Mouse (Mus musculus): ENCODE measurements at regions not wholly inside any gene's neighbourhood (a gene's known extent, or its start where the extent isn't known, plus 50 kb on each side); places are given as distances from the start of the nearest gene placed in this dataset.

DNA sequence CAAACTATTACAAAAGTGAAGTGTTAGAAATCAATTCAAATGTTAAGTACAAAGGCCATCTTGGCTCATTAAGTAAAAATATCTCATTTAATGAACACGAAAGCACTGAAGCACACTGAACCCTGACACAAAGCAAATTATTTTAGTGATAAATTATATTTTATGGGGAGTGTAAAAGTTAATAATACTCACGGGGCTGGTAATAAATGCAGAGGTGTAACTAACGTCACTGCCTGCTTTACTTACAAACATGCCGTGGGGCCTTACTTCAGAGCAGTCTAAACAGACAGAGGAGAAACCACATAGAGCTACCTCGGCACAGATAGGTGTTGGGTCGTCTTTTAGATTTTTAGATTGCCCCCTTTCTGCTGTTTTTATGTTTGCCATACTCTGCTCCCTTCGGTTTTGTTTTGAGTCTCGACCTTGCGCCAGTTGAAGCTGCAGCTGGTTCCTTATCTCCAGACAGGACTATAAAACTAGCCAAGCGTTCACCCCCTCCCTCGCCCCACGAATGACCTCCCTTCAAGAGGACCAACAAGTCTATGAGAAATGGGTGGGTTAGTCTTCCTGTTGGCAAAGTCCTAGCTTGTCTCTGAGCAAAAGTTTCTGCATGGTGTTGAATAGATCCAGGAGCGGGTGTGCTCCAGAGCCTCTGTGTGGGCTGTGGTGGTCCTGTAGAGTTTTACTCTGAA lies 181.8 kb upstream of the Nr5a2 start:
- 75% methylated on average over 13 of the region's 13 CpGs for WGBS
- H3K27ac ChIP-seq (replicated peaks) = no peak overlapping the region
- no peak for ATAC-seq (ENCODE audit: low FRiP score, low read depth)

DNA sequence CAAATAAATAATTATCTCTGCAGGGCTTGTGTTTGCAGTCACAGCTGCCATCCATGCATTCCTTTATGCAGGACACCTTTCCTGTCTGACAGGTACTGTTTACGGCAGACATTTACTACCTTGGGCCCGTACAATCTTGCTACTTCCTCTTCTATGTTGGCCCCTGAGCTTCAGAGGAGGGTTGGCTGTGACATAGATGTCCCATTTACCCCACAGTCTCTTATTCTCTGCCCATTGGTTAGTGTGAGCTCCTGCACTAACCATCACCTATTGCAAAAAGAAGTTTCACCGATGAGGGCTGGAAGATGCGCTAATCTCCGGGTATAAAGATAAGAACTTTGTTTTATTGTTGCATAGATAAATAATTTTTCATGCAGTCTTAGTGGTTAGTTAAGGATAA lies 181.1 kb upstream of the Nr5a2 start:
- no peak overlapping the region for H3K4me2 ChIP-seq
- 93% methylated on average over 5 of the region's 5 CpGs for WGBS
- no peak overlapping the region for H3K4me3 ChIP-seq
- no peaks in the 10 kb centered on the region for H3K27me3 ChIP-seq
- H3K9ac ChIP-seq = no peak overlapping the region
- no peak for ATAC-seq (ENCODE audit: low FRiP score, low read depth)
- H3K9me3 ChIP-seq = no peaks in the 10 kb centered on the region
- no peaks in the 10 kb centered on the region for H3K36me3 ChIP-seq
- no peak overlapping the region for H3K27ac ChIP-seq (replicated peaks)
- no peaks in the 10 kb centered on the region for H3K4me1 ChIP-seq (replicated peaks)

More for the DNA sequence above, 181.8 kb upstream of the Nr5a2 start:
- Histone ChIP-seq H3K4me3 (no peak overlapping the region), H3K4me2 (no peak overlapping the region), H3K4me1 (replicated peaks) (no peaks in the 10 kb centered on the region), H3K9me3 (no peaks in the 10 kb centered on the region), H3K27me3 (no peaks in the 10 kb centered on the region), H3K9ac (no peak overlapping the region), H3K36me3 (no peaks in the 10 kb centered on the region)

DNA sequence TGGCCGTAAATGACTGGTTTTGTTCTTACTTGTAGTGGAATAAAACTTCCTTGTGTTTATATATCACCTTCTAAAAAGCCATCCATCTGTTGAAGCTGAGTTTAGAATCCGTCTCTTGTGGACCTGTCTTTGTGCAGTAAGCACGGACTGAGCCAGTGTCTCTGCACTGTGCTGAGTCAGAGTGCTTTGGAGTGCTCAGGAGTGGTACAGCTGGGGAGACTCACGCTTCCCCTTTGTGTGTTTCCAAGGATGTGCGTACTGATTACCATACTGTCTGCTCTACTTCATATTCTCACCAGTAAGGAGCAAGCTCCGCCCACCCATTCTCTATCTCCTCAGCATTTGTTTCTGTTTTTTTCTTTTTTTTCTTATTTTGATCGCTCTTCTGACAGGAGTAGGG lies 175.9 kb upstream of the Nr5a2 start:
- Histone ChIP-seq H3K4me2 (no peak overlapping the region), H3K4me3 (no peak overlapping the region), H3K27ac (replicated peaks) (no peak overlapping the region), H3K9me3 (no peaks in the 10 kb centered on the region), H3K36me3 (no peaks in the 10 kb centered on the region), H3K4me1 (replicated peaks) (no peaks in the 10 kb centered on the region), H3K9ac (no peak overlapping the region), H3K27me3 (no peaks in the 10 kb centered on the region)
- no peak for ATAC-seq (ENCODE audit: low FRiP score, low read depth)
- WGBS = 72% methylated on average over 7 of the region's 7 CpGs

DNA sequence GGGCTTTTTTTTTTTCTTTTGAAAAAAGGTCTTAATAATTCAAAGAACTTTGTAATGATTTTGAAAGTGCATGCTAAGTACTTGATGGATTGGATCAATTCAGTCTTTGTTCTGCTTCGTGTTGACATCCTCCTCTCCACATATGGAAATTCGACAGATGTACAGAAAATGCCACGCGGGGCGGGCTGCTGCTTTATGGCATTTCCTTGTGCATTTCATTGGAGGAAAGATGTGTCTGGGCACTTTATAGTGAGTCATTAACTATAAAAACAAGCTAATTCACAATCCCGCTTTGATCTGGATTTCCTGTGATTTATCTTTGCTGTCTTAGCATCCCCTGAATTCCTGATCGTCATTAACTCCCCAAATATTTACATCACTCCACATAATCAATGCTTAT lies 173.5 kb upstream of the Nr5a2 start:
- Histone ChIP-seq H3K4me3 (no peak overlapping the region), H3K27ac (replicated peaks) (no peak overlapping the region), H3K9ac (no peak overlapping the region), H3K36me3 (no peaks in the 10 kb centered on the region), H3K4me1 (replicated peaks) (no peaks in the 10 kb centered on the region), H3K9me3 (no peaks in the 10 kb centered on the region), H3K27me3 (no peaks in the 10 kb centered on the region), H3K4me2 (no peak overlapping the region)
- 43% methylated on average over 7 of the region's 7 CpGs for WGBS
- no peak for ATAC-seq (ENCODE audit: low FRiP score, low read depth)

DNA sequence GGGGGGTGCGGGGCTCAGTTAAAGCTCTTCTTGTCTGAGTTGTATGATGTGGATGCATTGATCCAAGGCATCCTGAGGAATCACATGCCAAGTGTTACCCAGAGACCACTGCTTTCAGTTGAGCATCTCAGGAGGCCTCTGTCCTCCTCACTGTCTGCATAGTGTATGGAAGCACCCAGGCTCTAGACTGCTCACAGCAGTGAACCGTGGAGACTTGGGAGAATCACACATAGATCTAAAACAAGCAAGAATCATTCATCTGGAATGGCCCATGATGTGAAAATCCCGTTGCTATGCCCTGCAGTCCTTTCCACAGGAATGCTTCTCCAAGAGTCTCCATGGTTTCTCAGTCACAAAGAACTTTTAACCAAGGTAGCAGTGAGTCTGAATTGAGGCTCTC lies 170.0 kb upstream of the Nr5a2 start:
- no peak for ATAC-seq (ENCODE audit: low FRiP score, low read depth)
- Histone ChIP-seq H3K9ac (no peak overlapping the region), H3K27me3 (no peaks in the 10 kb centered on the region), H3K9me3 (no peaks in the 10 kb centered on the region), H3K4me1 (replicated peaks) (no peaks in the 10 kb centered on the region), H3K27ac (replicated peaks) (no peak overlapping the region), H3K4me3 (no peak overlapping the region), H3K36me3 (no peaks in the 10 kb centered on the region), H3K4me2 (no peak overlapping the region)
- 44% methylated on average over 3 of the region's 3 CpGs for WGBS

DNA sequence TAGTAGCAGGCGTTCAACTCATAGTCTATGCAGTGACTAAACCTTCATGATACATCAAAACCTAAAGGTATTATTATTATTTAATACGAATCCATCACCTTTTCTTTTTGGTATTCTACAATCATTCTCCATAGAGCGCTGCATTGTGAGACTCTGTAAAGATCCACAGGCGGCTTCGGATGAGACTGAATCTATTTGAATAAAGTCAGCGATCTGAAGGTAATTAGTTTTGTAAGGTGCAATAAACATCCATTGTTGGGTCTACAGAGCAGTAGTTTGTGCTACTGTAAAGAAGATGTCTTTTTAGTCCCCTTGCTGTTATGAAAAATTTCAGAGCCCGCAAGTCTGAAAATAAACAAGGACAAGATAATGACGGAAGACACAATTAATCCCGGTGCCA lies 168.9 kb upstream of the Nr5a2 start:
- no peaks in the 10 kb centered on the region for H3K27me3 ChIP-seq
- 0 out of 2 replicates have a peak overlapping the region, but pooled peaks have one; percentile 16 for H3K4me2 ChIP-seq
- H3K36me3 ChIP-seq = no peaks in the 10 kb centered on the region
- no peak overlapping the region for H3K9ac ChIP-seq
- no peak for ATAC-seq (ENCODE audit: low FRiP score, low read depth)
- no peaks in the 10 kb centered on the region for H3K9me3 ChIP-seq
- no peak overlapping the region for H3K27ac ChIP-seq (replicated peaks)
- no peaks in the 10 kb centered on the region for H3K4me1 ChIP-seq (replicated peaks)
- H3K4me3 ChIP-seq = no peak overlapping the region
- WGBS = 39% methylated on average over 9 of the region's 9 CpGs

DNA sequence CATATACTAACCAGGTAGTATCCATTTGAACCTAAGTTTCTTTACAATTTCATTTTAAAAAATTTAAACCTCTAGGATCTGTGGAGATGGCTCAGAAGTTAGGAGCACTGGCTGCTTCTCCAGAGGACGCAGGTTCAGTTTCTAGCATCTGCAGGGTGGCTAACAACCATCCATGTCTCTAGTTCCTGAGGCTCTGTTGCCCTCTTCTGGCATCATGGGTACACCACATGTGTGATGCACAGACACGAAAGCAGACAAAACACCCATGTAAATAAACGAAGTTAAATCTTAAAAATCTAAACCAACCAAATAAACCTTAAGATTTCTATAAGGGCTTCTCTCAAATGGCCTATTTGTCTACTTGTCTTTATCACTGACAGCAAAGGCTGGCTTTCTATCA lies 157.6 kb upstream of the Nr5a2 start:
- Histone ChIP-seq H3K4me1 (replicated peaks) (no peaks in the 10 kb centered on the region), H3K4me2 (no peak overlapping the region), H3K9ac (no peak overlapping the region), H3K27ac (replicated peaks) (no peak overlapping the region), H3K27me3 (no peaks in the 10 kb centered on the region), H3K36me3 (no peaks in the 10 kb centered on the region), H3K4me3 (no peak overlapping the region), H3K9me3 (no peaks in the 10 kb centered on the region)
- no peak for ATAC-seq (ENCODE audit: low FRiP score, low read depth)
- WGBS = 84% methylated on average over 3 of the region's 3 CpGs

DNA sequence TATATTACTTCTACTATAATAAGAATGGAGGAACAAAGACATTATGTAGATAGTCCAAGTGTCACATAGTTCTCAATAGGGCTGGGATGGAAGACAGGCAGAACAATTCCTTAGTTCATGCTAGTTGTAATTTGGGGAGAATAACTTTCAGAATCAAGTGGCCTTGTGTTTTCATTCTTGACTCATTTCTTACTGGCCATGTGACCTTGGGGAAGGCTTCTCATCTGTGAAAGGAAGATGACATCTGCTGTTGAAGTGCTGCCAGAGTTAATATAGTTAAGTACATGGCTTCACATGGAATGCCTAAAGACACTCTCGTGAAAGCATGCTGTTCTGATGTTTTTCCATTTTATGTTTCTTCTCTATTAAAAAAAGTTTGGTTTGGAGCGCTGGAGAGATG lies 146.2 kb upstream of the Nr5a2 start:
- no peak overlapping the region for H3K4me3 ChIP-seq
- ATAC-seq (ENCODE audit: low FRiP score, low read depth) = no peak
- H3K4me1 ChIP-seq (replicated peaks) = no peaks in the 10 kb centered on the region
- H3K36me3 ChIP-seq = no peaks in the 10 kb centered on the region
- H3K27ac ChIP-seq (replicated peaks) = no peak overlapping the region
- WGBS = 90% methylated on average over 2 of the region's 2 CpGs
- H3K9ac ChIP-seq = no peak overlapping the region
- H3K27me3 ChIP-seq = no peaks in the 10 kb centered on the region
- H3K9me3 ChIP-seq = no peaks in the 10 kb centered on the region
- no peak overlapping the region for H3K4me2 ChIP-seq

DNA sequence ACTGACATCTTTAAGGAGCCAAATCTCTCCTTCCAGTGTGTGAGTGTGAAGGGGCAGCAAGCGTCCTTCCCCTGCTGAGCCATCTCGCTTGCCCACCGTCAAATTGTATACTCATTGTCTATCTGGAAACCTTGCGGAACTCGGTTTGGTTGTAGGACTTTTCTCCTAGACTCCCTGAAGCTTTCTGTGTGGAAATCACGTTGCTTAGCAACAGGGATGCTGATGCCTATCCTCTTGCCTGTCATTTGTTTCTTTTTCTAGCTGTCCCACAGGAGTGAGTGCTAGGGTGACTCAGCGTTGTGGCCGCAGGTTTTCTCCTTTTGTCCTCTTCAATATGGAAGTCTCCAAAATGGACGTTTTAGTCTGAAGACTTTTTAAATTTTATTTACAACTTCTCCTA lies 131.5 kb upstream of the Nr5a2 start:
- Histone ChIP-seq H3K27ac (replicated peaks) (no peak overlapping the region), H3K4me2 (peak overlapping the region; percentile 34), H3K9ac (no peak overlapping the region), H3K36me3 (no peaks in the 10 kb centered on the region), H3K4me1 (replicated peaks) (peaks cover 5% of the 10 kb centered on the region), H3K9me3 (no peaks in the 10 kb centered on the region), H3K27me3 (no peaks in the 10 kb centered on the region), H3K4me3 (no peak overlapping the region)
- WGBS = 6% methylated on average over 9 of the region's 9 CpGs
- ATAC-seq (ENCODE audit: low FRiP score, low read depth) = no peak

DNA sequence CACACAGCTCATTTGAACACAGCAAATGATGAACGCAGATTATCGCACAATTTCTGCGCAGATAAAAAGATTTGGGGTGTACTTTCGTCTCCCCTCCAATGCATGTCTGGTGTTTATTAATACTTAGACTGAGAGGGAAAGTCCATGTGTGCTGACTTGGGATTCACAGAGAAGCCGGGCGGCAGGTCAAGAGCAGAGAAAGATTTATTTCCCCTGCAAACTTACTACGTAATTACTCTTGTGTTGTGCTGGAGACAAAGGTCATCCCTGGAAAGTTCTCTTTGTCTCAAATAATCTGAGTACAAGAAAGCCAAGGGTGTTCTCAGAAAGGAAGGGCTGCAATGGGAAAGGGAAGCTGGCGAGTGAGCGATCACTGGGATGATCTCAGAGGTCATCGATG lies 127.9 kb upstream of the Nr5a2 start:
- Histone ChIP-seq H3K4me3 (no peak overlapping the region), H3K27ac (replicated peaks) (no peak overlapping the region), H3K27me3 (no peaks in the 10 kb centered on the region), H3K4me1 (replicated peaks) (peaks cover 5% of the 10 kb centered on the region), H3K4me2 (no peak overlapping the region), H3K36me3 (no peaks in the 10 kb centered on the region), H3K9me3 (no peaks in the 10 kb centered on the region), H3K9ac (no peak overlapping the region)
- 77% methylated on average over 10 of the region's 10 CpGs for WGBS
- no peak for ATAC-seq (ENCODE audit: low FRiP score, low read depth)

DNA sequence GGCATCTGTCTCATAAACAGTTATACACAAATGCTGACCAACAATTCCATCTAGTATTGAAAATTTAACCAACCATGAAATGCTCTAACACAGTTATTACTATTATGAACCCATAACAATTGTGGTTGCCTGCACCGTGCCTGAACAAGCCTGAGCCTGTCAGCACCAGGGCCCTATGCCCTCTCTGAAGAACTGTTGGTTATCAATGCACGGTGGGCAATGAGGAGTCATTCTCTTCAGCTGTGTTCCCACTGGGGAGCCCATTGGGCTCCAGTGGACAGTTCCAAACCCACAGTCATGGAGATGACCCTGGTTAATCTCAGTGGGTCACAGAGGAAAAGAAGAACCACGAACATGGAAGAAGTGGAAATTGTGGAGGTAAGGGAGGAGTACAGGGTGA lies 126.5 kb upstream of the Nr5a2 start:
- Histone ChIP-seq H3K36me3 (no peaks in the 10 kb centered on the region), H3K9ac (no peak overlapping the region), H3K4me1 (replicated peaks) (peaks cover 3% of the 10 kb centered on the region), H3K4me3 (no peak overlapping the region), H3K27ac (replicated peaks) (no peak overlapping the region), H3K4me2 (no peak overlapping the region), H3K27me3 (no peaks in the 10 kb centered on the region), H3K9me3 (no peaks in the 10 kb centered on the region)
- WGBS = 85% methylated on average over 3 of the region's 3 CpGs
- ATAC-seq (ENCODE audit: low FRiP score, low read depth) = no peak

DNA sequence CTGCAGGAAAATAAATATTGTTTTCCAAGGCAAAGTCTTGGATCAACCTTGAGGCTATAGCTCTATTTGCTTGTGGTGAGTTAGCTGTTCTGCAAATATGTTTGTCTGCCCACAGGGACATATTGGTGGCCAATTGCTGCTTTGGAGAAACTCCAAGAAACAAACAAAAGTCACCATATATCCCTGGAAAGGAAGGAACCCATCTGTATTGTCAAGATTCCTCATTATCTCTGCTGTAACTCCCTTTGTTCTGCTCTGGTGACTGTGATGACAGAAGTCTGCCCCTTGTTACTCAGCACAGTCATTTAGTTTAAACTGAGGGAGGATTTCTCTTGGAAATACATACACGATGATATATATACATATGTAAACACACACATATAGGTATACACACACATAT lies 123.3 kb upstream of the Nr5a2 start:
- H3K9me3 ChIP-seq = no peaks in the 10 kb centered on the region
- H3K4me2 ChIP-seq = no peak overlapping the region
- H3K36me3 ChIP-seq = no peaks in the 10 kb centered on the region
- H3K27me3 ChIP-seq = no peaks in the 10 kb centered on the region
- H3K27ac ChIP-seq (replicated peaks) = no peak overlapping the region
- ATAC-seq (ENCODE audit: low FRiP score, low read depth) = no peak
- no peak overlapping the region for H3K4me3 ChIP-seq
- H3K4me1 ChIP-seq (replicated peaks) = no peaks in the 10 kb centered on the region
- H3K9ac ChIP-seq = no peak overlapping the region
- whole genome bisulfite sequencing = 62% methylated on average over 1 of the region's 1 CpGs

DNA sequence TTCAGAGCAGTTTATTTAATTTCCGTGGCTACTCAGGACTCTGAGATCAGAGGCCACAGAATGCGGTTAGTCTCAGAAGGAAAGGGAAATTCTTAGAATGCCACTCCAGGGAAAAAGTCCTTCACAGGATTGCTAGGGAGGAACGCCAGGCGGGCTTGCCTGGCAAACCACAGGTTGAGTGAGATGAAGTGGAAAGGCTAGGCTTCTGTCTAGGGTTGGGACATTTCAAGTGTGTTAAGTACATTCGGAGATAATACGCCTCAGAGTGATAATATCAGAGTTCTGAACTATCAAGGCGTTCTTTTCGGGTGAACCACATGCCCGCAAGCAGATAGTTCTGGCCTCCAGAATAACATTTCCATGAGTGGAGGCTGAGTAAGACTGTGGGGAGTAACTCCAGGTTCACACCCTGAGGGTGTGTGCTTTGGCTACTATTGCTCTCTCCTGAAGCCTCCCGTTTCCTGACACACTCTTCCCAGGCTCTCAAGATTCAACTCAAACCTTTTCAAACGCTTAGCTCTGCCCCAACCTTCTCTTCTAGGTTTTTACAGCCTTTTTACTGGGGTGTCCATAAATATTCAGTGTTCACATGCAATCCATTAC lies 119.3 kb upstream of the Nr5a2 start:
- ATAC-seq (ENCODE audit: low FRiP score, low read depth) = no peak
- H3K27ac ChIP-seq (replicated peaks) = no peak overlapping the region
- no peaks in the 10 kb centered on the region for H3K27me3 ChIP-seq
- no peak overlapping the region for H3K9ac ChIP-seq
- H3K4me1 ChIP-seq (replicated peaks) = 0 out of 2 replicates have a peak, but pooled peaks cover 4% of the 10 kb centered on the region
- WGBS = 85% methylated on average over 11 of the region's 11 CpGs
- H3K4me2 ChIP-seq = no peak overlapping the region
- no peak overlapping the region for H3K4me3 ChIP-seq
- no peaks in the 10 kb centered on the region for H3K36me3 ChIP-seq
- H3K9me3 ChIP-seq = no peaks in the 10 kb centered on the region
